Mouse (Mus musculus): ENCODE results near the gene Mcrip1. TPM values are rescaled to one million over a fixed set of nuclear protein-coding genes. Genes with fewer than 3 reads are reported as not detected.

Mcrip1 gene
- polyA plus RNA-seq, 1 experiment from 2014 or later: 226 TPM

GRCm38 (mm10) chr11:120512790-120513453, 36.6 kb downstream of the Mcrip1 start:
- Histone ChIP-seq H3K27me3 (ENCODE audit: insufficient read depth, low read length) (no peaks in the 10 kb centered on the region), H3K4me3 (ENCODE audit: low read depth, low read length) (no peak overlapping the region), H3K9me3 (ENCODE audit: low read depth, low read length) (no peaks in the 10 kb centered on the region), H3K36me3 (ENCODE audit: insufficient read depth) (no peaks in the 10 kb centered on the region), H3K4me1 (ENCODE audit: insufficient read depth) (0 out of 2 replicates have a peak, but pooled peaks cover 4% of the 10 kb centered on the region), H3K4me2 (no peak overlapping the region), H3K9ac (no peak overlapping the region), H3K27ac (ENCODE audit: low read depth) (no peak overlapping the region)
- DNase-seq: no peak
- ATAC-seq (ENCODE audit: insufficient read depth): no peak
- WGBS: 29% methylated on average over 6 of the region's 6 CpGs
- TF ChIP-seq CTCF (IDR thresholded peaks at IDR 0.05; ENCODE audit: low read depth): no peak

DNA sequence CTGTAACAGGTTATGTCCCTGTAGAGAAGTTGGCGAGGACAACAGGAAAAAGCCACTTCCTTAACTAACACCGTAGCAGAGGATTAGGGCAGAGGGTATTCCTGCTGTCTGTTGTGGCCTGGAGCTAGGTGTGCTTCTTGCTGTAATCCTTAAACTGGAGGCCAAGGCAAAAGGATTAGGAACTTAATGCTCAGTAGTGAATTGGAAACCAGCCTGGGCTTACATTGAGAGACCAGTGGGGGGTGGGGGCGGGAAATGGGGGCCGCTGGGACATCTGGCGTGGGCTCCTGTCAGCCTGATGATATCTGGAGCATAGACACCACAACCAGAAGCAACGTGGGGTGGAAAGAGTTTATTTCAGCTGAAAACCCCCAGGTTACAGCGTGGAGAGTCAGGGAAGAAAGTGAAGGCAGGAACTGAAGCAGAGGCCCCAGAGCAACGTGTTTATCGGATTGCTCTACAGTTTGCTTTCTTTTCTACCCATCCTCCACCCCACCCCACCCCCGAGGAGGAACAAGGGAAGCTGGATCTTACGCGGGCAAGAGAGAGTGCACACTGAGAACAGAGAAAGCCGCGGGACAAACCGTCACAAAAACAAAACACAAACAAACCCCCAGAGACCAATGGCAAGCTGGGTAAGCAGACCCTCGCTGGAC, 39.0 kb downstream of the Mcrip1 start:
- Histone ChIP-seq H3K36me3 (ENCODE audit: insufficient read depth) (no peaks in the 10 kb centered on the region), H3K27me3 (ENCODE audit: insufficient read depth, low read length) (no peaks in the 10 kb centered on the region), H3K4me3 (ENCODE audit: low read depth, low read length) (peak overlapping the region; percentile 6), H3K9me3 (ENCODE audit: low read depth, low read length) (no peaks in the 10 kb centered on the region), H3K4me1 (ENCODE audit: insufficient read depth) (0 out of 2 replicates have a peak, but pooled peaks cover 4% of the 10 kb centered on the region), H3K27ac (ENCODE audit: low read depth) (peak overlapping the region; percentile 2), H3K4me2 (peak overlapping the region; percentile 49), H3K9ac (peak overlapping the region; percentile 38)
- no peak for TF ChIP-seq CTCF (IDR thresholded peaks at IDR 0.05; ENCODE audit: low read depth)
- 0 out of 2 replicates have a peak, but pooled peaks have one; percentile 25 for ATAC-seq (ENCODE audit: insufficient read depth)
- 7% methylated on average over 16 of the region's 16 CpGs for WGBS
- peak; percentile 57 for DNase-seq

GRCm38 (mm10) chr11:120509940-120510339, 39.6 kb downstream of the Mcrip1 start:
- WGBS: 41% methylated on average over 4 of the region's 4 CpGs
- no peak overlapping the region; the same call in 1 of the 2 replicates for H3K4me3 ChIP-seq (ENCODE audit: low read depth, low read length)
- TF ChIP-seq CTCF (IDR thresholded peaks at IDR 0.05; ENCODE audit: low read depth): no peak
- H3K9ac ChIP-seq: peak overlapping the region; percentile 38; the same call in 1 of the 2 replicates
- no peaks in the 10 kb centered on the region for H3K27me3 ChIP-seq (ENCODE audit: insufficient read depth, low read length)
- 0 out of 2 replicates have a peak, but pooled peaks cover 4% of the 10 kb centered on the region for H3K4me1 ChIP-seq (ENCODE audit: insufficient read depth)
- peak overlapping the region; percentile 2; the same call in 1 of the 2 replicates for H3K27ac ChIP-seq (ENCODE audit: low read depth)
- H3K36me3 ChIP-seq (ENCODE audit: insufficient read depth): no peaks in the 10 kb centered on the region
- H3K9me3 ChIP-seq (ENCODE audit: low read depth, low read length): no peaks in the 10 kb centered on the region
- no peak for ATAC-seq (ENCODE audit: insufficient read depth)
- DNase-seq: no peak
- H3K4me2 ChIP-seq: peak overlapping the region; percentile 49

DNA sequence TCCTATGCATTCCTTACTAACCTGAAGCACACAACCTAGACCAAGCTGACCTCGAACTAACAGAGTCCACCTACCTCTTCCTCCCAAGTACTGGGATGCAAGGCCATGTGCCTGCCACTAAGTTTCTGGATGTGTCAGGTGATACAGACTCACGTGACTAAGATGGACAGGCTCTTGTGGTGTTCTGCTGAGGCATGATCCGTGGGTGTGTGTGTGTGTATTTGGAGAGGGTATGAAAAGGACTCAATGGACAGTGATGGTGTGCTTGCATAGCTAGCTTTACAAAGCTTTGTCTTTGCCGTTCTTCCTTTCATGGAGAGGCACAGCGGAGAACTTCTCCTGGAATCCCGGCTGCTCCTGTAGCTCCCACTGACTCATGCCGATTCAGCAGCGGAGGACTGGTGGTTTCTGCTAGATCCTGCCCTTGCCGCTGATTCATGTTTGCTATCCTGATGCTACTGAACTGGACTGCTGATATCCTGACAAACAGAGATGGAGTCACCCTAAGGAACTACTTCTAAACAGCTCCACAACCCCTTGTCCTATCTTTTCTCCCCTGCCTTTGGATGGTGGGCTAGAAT, 41.1 kb downstream of the Mcrip1 start:
- H3K9me3 ChIP-seq (ENCODE audit: low read depth, low read length): no peaks in the 10 kb centered on the region
- TF ChIP-seq CTCF (IDR thresholded peaks at IDR 0.05; ENCODE audit: low read depth): no peak
- peak overlapping the region; percentile 50 for H3K27ac ChIP-seq (ENCODE audit: low read depth)
- 74% methylated on average over 9 of the region's 9 CpGs for WGBS
- no peaks in the 10 kb centered on the region for H3K36me3 ChIP-seq (ENCODE audit: insufficient read depth)
- H3K27me3 ChIP-seq (ENCODE audit: insufficient read depth, low read length): no peaks in the 10 kb centered on the region
- DNase-seq (no peak), ATAC-seq (ENCODE audit: insufficient read depth) (no peak)
- H3K9ac ChIP-seq: no peak overlapping the region
- H3K4me1 ChIP-seq (ENCODE audit: insufficient read depth): 0 out of 2 replicates have a peak, but pooled peaks cover 4% of the 10 kb centered on the region
- H3K4me2 ChIP-seq: no peak overlapping the region
- no peak overlapping the region for H3K4me3 ChIP-seq (ENCODE audit: low read depth, low read length)

DNA sequence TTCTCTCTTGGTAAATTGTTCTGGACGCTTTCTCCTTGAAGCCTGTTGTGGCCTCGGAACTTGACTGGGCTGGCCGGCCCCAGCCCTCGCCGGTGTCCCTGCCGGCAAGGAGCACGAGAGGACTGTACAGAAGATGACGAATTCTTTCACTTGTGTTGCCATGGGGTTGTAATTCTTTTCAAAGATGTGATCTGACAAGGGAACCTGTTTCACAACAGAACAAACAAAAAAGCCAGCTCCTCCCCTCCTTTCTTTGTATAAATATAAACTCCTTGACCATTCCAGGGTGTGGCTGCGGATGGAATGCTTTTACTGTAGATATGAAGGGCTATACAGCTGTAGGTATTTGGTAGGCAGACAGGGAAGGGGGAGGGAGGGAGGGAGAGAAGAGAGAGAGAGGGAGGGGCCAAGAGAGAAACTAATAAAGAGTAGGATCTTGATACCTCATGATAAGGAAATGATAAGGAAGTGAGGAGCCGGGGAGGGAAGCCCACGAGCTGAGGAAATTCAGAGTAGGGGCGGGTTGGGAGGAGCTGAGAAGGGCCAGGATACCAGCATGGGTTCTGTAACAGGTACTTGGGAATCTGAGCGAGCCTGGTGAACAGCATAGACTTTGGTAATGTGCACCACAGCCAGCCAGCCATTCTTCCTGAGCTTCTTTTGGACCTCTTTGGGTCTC, 41.8 kb downstream of the Mcrip1 start:
- H3K9ac ChIP-seq: no peak overlapping the region
- DNase-seq (peak; percentile 44), ATAC-seq (ENCODE audit: insufficient read depth) (peak; percentile 72)
- no peak overlapping the region for H3K4me2 ChIP-seq
- no peak for TF ChIP-seq CTCF (IDR thresholded peaks at IDR 0.05; ENCODE audit: low read depth)
- no peak overlapping the region for H3K4me3 ChIP-seq (ENCODE audit: low read depth, low read length)
- H3K36me3 ChIP-seq (ENCODE audit: insufficient read depth): no peaks in the 10 kb centered on the region
- H3K27ac ChIP-seq (ENCODE audit: low read depth): peak overlapping the region; percentile 82
- no peaks in the 10 kb centered on the region for H3K27me3 ChIP-seq (ENCODE audit: insufficient read depth, low read length)
- no peaks in the 10 kb centered on the region for H3K9me3 ChIP-seq (ENCODE audit: low read depth, low read length)
- 46% methylated on average over 13 of the region's 13 CpGs for WGBS
- H3K4me1 ChIP-seq (ENCODE audit: insufficient read depth): 0 out of 2 replicates have a peak, but pooled peaks cover 4% of the 10 kb centered on the region

- Histone ChIP-seq H3K4me3 (ENCODE audit: low read depth, low read length) (no peak overlapping the region), H3K27ac (ENCODE audit: low read depth) (peak overlapping the region; percentile 82), H3K36me3 (ENCODE audit: insufficient read depth) (no peaks in the 10 kb centered on the region), H3K4me1 (ENCODE audit: insufficient read depth) (0 out of 2 replicates have a peak, but pooled peaks cover 4% of the 10 kb centered on the region), H3K27me3 (ENCODE audit: insufficient read depth, low read length) (no peaks in the 10 kb centered on the region), H3K9ac (no peak overlapping the region), H3K4me2 (no peak overlapping the region), H3K9me3 (ENCODE audit: low read depth, low read length) (no peaks in the 10 kb centered on the region)
- peak; percentile 58 for TF ChIP-seq CTCF (IDR thresholded peaks at IDR 0.05; ENCODE audit: low read depth)
- ATAC-seq (ENCODE audit: insufficient read depth): no peak
- DNase-seq: peak; percentile 45
- WGBS: 60% methylated on average over 4 of the region's 4 CpGs
Observed at GRCm38 (mm10) chr11:120506899-120507298, 42.6 kb downstream of the Mcrip1 start.
